Mouse (Mus musculus) olfactory bulb, adult 2 months (tissue): ENCODE measurements around the gene Ldlrad3.

Experiments
- CTCF ChIP-seq: fragments of 200-500 bp; IDR thresholded peaks from 2 replicates; pipeline ENCODE4 v1.5.1; 2012; ENCODE audit warnings: low read depth, mild to moderate bottlenecking, low read length, moderate library complexity; ENCODE audit not compliant: insufficient read depth
- POLR2A ChIP-seq: fragments of 200-500 bp; IDR thresholded peaks from 2 replicates; pipeline ENCODE4 v1.6.1; 2012; ENCODE audit warnings: mild to moderate bottlenecking, low read depth, low read length, moderate library complexity; ENCODE audit not compliant: insufficient read depth

DNA sequence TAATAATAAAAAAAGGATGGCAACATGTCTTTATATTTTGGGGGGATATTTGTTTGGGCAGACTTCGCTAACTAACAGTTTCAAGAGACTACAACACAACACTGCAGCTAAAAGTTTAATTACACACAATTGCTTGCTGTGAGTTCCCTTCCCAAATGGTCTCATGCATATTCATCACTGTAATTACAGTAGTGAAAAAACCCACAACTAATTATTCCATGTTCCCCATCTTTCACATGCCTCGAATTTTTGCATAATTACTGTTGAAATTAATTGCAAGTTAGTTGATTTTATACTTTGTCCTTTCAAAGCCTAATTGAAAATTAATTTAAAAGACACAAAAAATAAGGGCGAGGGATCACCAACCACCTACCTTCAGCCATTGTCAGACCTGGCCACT is 212.4 kb downstream of the Ldlrad3 start:
- TF ChIP-seq CTCF (no peak), POLR2A (no peak)
